Mouse (Mus musculus) liver, adult 2 months (tissue): Measurements from ENCODE around the gene Syt17.

Source experiments
- CTCF ChIP-seq: fragments of 200-500 bp; IDR thresholded peaks from 2 replicates; pipeline ENCODE4 v1.5.1; 2011; ENCODE audit warnings: low read depth, low read length, control low read depth
- POLR2A ChIP-seq: fragments of 200-500 bp; IDR thresholded peaks from 2 replicates; pipeline ENCODE4 v1.6.1; 2011; ENCODE audit warnings: low read length, control low read depth; ENCODE audit not compliant: insufficient read depth; ENCODE audit errors: extremely low read depth

DNA sequence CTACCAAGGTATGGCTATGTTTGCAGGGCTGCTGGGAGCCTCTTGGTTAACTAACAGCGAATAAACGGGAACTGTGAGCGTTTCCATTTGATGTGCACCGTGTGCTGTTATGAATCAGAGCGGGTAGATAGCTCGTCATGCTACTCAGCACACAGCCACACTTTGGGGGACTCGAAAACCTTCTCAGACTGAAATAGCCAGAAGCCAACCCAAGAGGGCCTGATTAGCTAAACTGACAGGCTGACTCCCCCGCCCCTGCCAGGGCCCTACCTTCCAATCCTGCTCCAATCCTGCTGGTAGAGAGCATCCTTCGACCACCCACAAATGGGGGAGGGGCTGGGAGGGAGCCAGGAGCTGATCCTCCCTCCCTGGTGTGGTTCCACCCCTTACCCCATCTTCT lies 4.7 kb downstream of the Syt17 start:
- TF ChIP-seq CTCF: no peak
- no peak for TF ChIP-seq POLR2A
